Mouse (Mus musculus): ENCODE measurements around the gene Xpot. TPM values are rescaled to one million over a fixed set of nuclear protein-coding genes. Genes with fewer than 3 reads are reported as not detected.

Xpot gene
- total and polyA plus RNA-seq, 3 experiments, result 132 to 151 (median 140) TPM

DNA sequence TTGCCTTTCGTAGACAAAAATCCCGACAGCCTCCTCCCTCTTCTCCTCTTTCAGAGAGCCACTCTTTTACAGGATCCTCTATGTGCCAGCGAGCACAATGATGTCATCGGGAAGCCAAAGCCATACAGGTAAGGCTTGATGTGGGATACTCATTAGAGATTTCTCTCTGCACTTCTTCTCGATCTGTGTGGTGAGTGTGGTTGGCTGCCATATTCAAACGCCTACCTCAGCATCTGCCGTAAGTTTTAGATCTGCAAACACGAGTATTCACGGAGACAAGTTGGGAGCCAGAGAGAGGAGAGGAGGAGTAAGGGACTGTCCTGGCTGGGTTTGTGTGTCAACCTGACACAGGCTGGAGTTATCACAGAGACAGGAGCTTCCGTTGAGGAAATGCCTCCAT, 43.0 kb upstream of the Xpot start:
- Histone ChIP-seq H3K4me3 (replicated peaks in 1 of 3; ENCODE audit: low read depth in 2 of 3, low read length in 2 of 3, poor library complexity in 1 of 3) (no peak overlapping the region), H3K9me3 (replicated peaks; ENCODE audit: low read length) (no peaks in the 10 kb centered on the region), H3K4me1 (ENCODE audit: control insufficient read depth in 1 of 2, insufficient read depth in 2 of 2) (no peaks in the 10 kb centered on the region), H3K27ac (ENCODE audit: insufficient read depth, low read depth) (no peak overlapping the region), H3K4me2 (ENCODE audit: insufficient read depth, low read depth, poor library complexity, severe bottlenecking) (no peak overlapping the region), H3K9ac (ENCODE audit: insufficient read depth, low read depth) (no peak overlapping the region), H3K36me3 (replicated peaks in 1 of 2; ENCODE audit: control insufficient read depth in 1 of 2, insufficient read depth in 1 of 2, low read length in 1 of 2) (no peaks in the 10 kb centered on the region), H3K79me2 (replicated peaks; ENCODE audit: control insufficient read depth, extremely low read depth, insufficient read depth, poor library complexity, severe bottlenecking) (no peaks in the 10 kb centered on the region), H3K27me3 (replicated peaks) (no peaks in the 10 kb centered on the region)
- TF ChIP-seq HCFC1 (IDR thresholded peaks at IDR 0.05; ENCODE audit: low read depth, low read length) (no peak), UBTF (IDR thresholded peaks at IDR 0.05; ENCODE audit: low read depth, low read length) (no peak)
- dilution Hi-C loops (cut with MboI; ENCODE audit: extremely low pct_ligation_motif_present, extremely low pct_unique_long_range_greater_than_20kb, low sequenced_read_pairs) (no loop called here), in situ Hi-C loops (cut with MboI; ENCODE audit: low pct_ligation_motif_present, low pct_unique_long_range_greater_than_20kb, low sequenced_read_pairs) (no loop called here)
- no peak for DNase-seq (ENCODE audit: extremely low read depth)

DNA sequence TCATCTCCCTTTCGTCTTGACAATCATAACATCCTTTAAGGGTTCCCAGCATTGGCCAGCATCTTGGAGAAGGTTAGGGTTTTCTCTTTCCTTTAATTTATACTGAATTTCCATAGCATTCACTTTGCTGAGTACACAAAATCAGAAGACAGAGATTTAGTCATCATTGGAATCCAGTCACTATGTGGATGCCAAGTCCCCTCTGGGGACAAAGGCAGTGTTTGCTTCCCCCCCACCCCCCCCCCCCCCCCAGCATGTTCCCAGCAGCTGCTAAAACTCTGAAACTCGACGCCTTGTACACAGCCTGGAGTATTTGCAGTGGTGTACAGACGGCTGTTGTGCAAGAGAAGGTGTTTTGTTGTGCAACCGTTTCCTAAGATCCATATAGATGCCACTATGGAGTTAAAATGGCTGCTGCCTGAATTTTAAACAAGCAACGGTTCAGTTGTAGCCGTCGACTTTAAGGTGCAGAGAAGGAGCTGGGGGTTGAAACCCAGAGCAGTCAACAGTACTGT, 39.6 kb upstream of the Xpot start:
- Histone ChIP-seq H3K36me3 (replicated peaks in 1 of 2; ENCODE audit: control insufficient read depth in 1 of 2, insufficient read depth in 1 of 2, low read length in 1 of 2) (no peaks in the 10 kb centered on the region), H3K4me2 (ENCODE audit: insufficient read depth, low read depth, poor library complexity, severe bottlenecking) (no peak overlapping the region), H3K9ac (ENCODE audit: insufficient read depth, low read depth) (no peak overlapping the region), H3K79me2 (replicated peaks; ENCODE audit: control insufficient read depth, extremely low read depth, insufficient read depth, poor library complexity, severe bottlenecking) (no peaks in the 10 kb centered on the region), H3K4me3 (replicated peaks in 1 of 3; ENCODE audit: low read depth in 2 of 3, low read length in 2 of 3, poor library complexity in 1 of 3) (no peak overlapping the region), H3K27ac (ENCODE audit: insufficient read depth, low read depth) (no peak overlapping the region), H3K9me3 (replicated peaks; ENCODE audit: low read length) (no peaks in the 10 kb centered on the region), H3K4me1 (ENCODE audit: control insufficient read depth in 1 of 2, insufficient read depth in 2 of 2) (no peaks in the 10 kb centered on the region), H3K27me3 (replicated peaks) (no peaks in the 10 kb centered on the region)
- in situ Hi-C loops (cut with MboI; ENCODE audit: low pct_ligation_motif_present, low pct_unique_long_range_greater_than_20kb, low sequenced_read_pairs) (no loop called here), dilution Hi-C loops (cut with MboI; ENCODE audit: extremely low pct_ligation_motif_present, extremely low pct_unique_long_range_greater_than_20kb, low sequenced_read_pairs) (no loop called here)
- TF ChIP-seq ZNF384 (IDR thresholded peaks at IDR 0.05; ENCODE audit: low read depth, low read length) (no peak), POLR2AphosphoS2 (IDR thresholded peaks at IDR 0.05; ENCODE audit: low read depth, low read length) (no peak), EP300 (IDR thresholded peaks at IDR 0.05; ENCODE audit: low read length) (no peak), JUND (conservative IDR thresholded peaks at IDR 0.05; ENCODE audit: low read depth, low read length) (no peak), ELF1 (IDR thresholded peaks at IDR 0.05; ENCODE audit: low read depth, low read length) (no peak), SIN3A (IDR thresholded peaks at IDR 0.05; ENCODE audit: low read length) (no peak), USF1 (IDR thresholded peaks at IDR 0.05; ENCODE audit: low read depth, low read length) (no peak), NELFE (IDR thresholded peaks at IDR 0.05; ENCODE audit: low read depth, low read length) (no peak), PAX5 (IDR thresholded peaks at IDR 0.05; ENCODE audit: low read length) (no peak), MAFK (IDR thresholded peaks at IDR 0.05; ENCODE audit: insufficient replicate concordance, low read length) (no peak)
- DNase-seq (ENCODE audit: extremely low read depth), result no peak

DNA sequence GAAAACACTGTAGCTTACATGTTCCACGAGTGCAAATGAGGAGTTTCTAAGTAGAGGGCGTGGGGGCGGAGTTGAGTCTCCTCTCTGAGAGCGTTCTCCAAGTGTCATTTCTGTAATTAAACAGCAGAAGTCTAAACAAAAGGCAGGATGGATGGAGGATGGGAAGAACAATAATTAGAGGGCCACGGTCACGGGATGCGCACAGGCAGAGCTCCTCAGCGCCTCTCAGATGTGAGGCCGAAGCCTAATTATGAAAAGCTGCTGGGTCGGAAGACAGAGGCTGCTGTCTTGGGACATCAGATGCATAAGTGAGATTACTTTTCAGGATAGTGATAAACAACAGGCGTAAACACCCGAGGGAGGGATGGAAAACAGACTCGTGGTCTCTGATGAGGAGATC, 37.5 kb upstream of the Xpot start:
- TF ChIP-seq CTCF (conservative IDR thresholded peaks at IDR 0.05 in 1 of 2, IDR thresholded peaks at IDR 0.05 in 1 of 2; ENCODE audit: low read depth in 2 of 2, low read length in 2 of 2), result 0 out of 4 replicates have a peak, but pooled peaks of 1 of the 2 experiments have one; percentile 8
- TF ChIP-seq POLR2A (IDR thresholded peaks at IDR 0.05; ENCODE audit: low read depth, low read length), result no peak
- Histone ChIP-seq H3K79me2 (replicated peaks; ENCODE audit: control insufficient read depth, extremely low read depth, insufficient read depth, poor library complexity, severe bottlenecking) (no peaks in the 10 kb centered on the region), H3K4me3 (replicated peaks in 1 of 3; ENCODE audit: low read depth in 2 of 3, low read length in 2 of 3, poor library complexity in 1 of 3) (no peak overlapping the region), H3K4me2 (ENCODE audit: insufficient read depth, low read depth, poor library complexity, severe bottlenecking) (no peak overlapping the region), H3K4me1 (ENCODE audit: control insufficient read depth in 1 of 2, insufficient read depth in 2 of 2) (no peaks in the 10 kb centered on the region), H3K27ac (ENCODE audit: insufficient read depth, low read depth) (no peak overlapping the region), H3K27me3 (replicated peaks) (no peaks in the 10 kb centered on the region), H3K36me3 (replicated peaks in 1 of 2; ENCODE audit: control insufficient read depth in 1 of 2, insufficient read depth in 1 of 2, low read length in 1 of 2) (no peaks in the 10 kb centered on the region), H3K9me3 (replicated peaks; ENCODE audit: low read length) (no peaks in the 10 kb centered on the region), H3K9ac (ENCODE audit: insufficient read depth, low read depth) (no peak overlapping the region)
- no peak for DNase-seq (ENCODE audit: extremely low read depth)
- dilution Hi-C loops (cut with MboI; ENCODE audit: extremely low pct_ligation_motif_present, extremely low pct_unique_long_range_greater_than_20kb, low sequenced_read_pairs), result no loop called here
- in situ Hi-C loops (cut with MboI; ENCODE audit: low pct_ligation_motif_present, low pct_unique_long_range_greater_than_20kb, low sequenced_read_pairs), result no loop called here
